Mouse (Mus musculus) erythroblast, embryonic 14.5 days (primary cell): ENCODE data around the gene Ppp1cb. TPM values are rescaled to one million over a fixed set of nuclear protein-coding genes. Genes with fewer than 3 reads are reported as not detected.
"Not testable (repeated sequence)": the region's sequence is repeated elsewhere in the genome, so short reads cannot be mapped to it uniquely, and the experiment has no call there.

Experiments
- H3K27me3 ChIP-seq: 2 replicates; pipeline ENCODE4 v1.6.1; 2012; ENCODE audit warnings: inconsistent platforms; ENCODE audit not compliant: control insufficient read depth
- H3K36me3 ChIP-seq: 2 replicates; pipeline ENCODE4 v1.6.1; 2012; ENCODE audit warnings: mild to moderate bottlenecking, inconsistent platforms; ENCODE audit not compliant: control insufficient read depth
- H3K4me1 ChIP-seq: 2 replicates; pipeline ENCODE4 v1.6.1; 2012; ENCODE audit warnings: inconsistent platforms; ENCODE audit not compliant: control insufficient read depth
- H3K4me3 ChIP-seq: replicated peaks from 2 replicates; pipeline ENCODE3; 2012; ENCODE audit warnings: moderate library complexity, mild to moderate bottlenecking, inconsistent platforms
- H3K9me3 ChIP-seq: 2 replicates; pipeline ENCODE4 v1.6.1; 2012; ENCODE audit warnings: low read length, inconsistent platforms, mixed read lengths; ENCODE audit not compliant: control insufficient read depth
- GATA1 ChIP-seq: IDR thresholded peaks from 2 replicates; pipeline ENCODE4 v1.6.1; 2012; ENCODE audit warnings: low read length, inconsistent platforms, mixed read lengths
- TAL1 ChIP-seq: IDR thresholded peaks from 3 replicates; pipeline ENCODE4 v1.6.1; 2012; ENCODE audit warnings: low read length, inconsistent platforms, mixed read lengths
- polyA plus RNA-seq: library from polyadenylated mRNA; stranded (reverse); fragments of >175 nt; gene quantifications from 2 replicates; pipeline ENCODE4 v1.2.3, GENCODE M21; 2012

The Ppp1cb gene
- polyA plus RNA-seq, 1 experiment: 2.6 TPM

DNA sequence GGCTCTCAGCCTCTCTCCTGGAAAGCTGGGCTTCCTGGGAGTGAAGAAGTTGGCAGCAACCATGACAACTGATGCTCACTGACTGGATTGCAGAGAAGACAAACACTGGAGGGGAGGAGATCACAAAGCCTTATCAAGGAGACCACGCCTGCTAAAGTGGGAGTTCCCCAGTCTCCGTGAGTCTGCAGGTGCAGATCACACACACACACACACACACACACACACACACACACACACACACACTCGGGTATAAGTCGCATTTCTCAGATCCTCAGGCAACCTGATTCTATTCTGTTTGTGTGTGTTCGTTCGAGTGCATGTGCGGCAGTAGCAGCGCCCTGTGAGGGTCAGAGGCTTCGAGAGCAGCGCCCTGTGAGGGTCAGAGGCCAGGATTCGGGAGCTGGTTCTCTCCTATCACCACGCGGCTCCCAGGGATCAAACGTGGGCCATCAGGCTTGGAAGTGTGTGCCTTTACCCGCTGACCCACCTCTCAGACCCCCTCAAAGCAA lies 36.5 kb upstream of the Ppp1cb start:
- Histone ChIP-seq H3K27me3 (no peaks in the 10 kb centered on the region), H3K4me1 (peaks cover 6% of the 10 kb centered on the region), H3K9me3 (no peaks in the 10 kb centered on the region), H3K36me3 (no peaks in the 10 kb centered on the region), H3K4me3 (no peak overlapping the region)
- no peak for TF ChIP-seq TAL1
- no peak for TF ChIP-seq GATA1

- no peak overlapping the region for H3K4me3 ChIP-seq
- no peaks in the 10 kb centered on the region for H3K36me3 ChIP-seq
- peaks cover 6% of the 10 kb centered on the region for H3K4me1 ChIP-seq
- no peaks in the 10 kb centered on the region for H3K9me3 ChIP-seq
- no peaks in the 10 kb centered on the region for H3K27me3 ChIP-seq
- TF ChIP-seq TAL1 (no peak), GATA1 (no peak)
Measured at GRCm38 (mm10) chr5:32423339-32424046, 35.1 kb upstream of the Ppp1cb start.

DNA sequence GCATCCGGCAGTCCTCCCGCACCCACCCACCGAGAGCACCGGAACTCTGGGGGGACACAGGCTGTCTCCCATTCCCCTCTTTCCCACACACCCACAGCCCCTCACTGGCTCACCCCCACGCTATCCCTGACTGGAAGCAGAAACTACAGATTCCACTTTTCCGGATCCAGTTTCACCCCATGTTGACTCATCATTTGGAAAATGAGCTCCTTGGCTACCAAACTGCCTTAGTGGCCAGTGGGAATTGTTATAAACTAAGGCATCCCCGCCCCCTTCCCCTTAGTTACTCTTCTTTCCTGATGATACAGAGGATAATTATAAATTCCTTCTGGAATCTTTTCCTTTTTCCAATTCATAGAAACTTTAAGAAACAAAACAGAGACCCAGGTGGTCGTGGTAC lies 34.2 kb upstream of the Ppp1cb start:
- TF ChIP-seq TAL1: no peak
- TF ChIP-seq GATA1: no peak
- Histone ChIP-seq H3K4me3 (no peak overlapping the region), H3K36me3 (no peaks in the 10 kb centered on the region), H3K9me3 (no peaks in the 10 kb centered on the region), H3K4me1 (peaks cover 6% of the 10 kb centered on the region), H3K27me3 (no peaks in the 10 kb centered on the region)

- Histone ChIP-seq H3K4me3 (no peak overlapping the region), H3K36me3 (no peaks in the 10 kb centered on the region), H3K9me3 (no peaks in the 10 kb centered on the region), H3K4me1 (peaks cover 6% of the 10 kb centered on the region), H3K27me3 (no peaks in the 10 kb centered on the region)
- TF ChIP-seq GATA1: no peak
- no peak for TF ChIP-seq TAL1
Measured at GRCm38 (mm10) chr5:32425485-32426171, 33.0 kb upstream of the Ppp1cb start.

DNA sequence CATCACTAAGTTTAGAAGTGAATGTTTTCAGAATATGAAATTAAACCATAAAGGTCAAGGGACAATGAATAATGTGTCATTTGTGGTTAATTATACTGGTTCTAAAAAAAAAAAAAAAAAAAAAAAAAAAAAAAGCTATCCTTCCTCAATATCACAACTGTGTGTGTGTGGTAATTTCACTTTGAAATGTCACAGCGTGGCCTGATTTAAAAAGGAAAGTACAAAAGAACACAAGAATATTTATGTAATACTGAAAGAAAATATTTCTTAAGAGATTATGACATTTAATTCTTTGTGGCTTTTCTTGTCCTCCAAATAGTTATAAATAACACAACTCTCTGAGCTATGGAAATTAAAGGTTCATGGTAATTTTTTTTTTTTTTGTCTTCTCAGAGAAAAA lies 28.2 kb upstream of the Ppp1cb start:
- no peak for TF ChIP-seq TAL1
- no peak for TF ChIP-seq GATA1
- Histone ChIP-seq H3K27me3 (no peaks in the 10 kb centered on the region), H3K9me3 (no peaks in the 10 kb centered on the region), H3K36me3 (no peaks in the 10 kb centered on the region), H3K4me1 (no peaks in the 10 kb centered on the region), H3K4me3 (no peak overlapping the region)

GRCm38 (mm10) chr5:32434346-32434745 lies 24.3 kb upstream of the Ppp1cb start:
- not testable (repeated sequence) for H3K9me3 ChIP-seq, H3K36me3 ChIP-seq, H3K4me1 ChIP-seq, H3K4me3 ChIP-seq, H3K27me3 ChIP-seq

DNA sequence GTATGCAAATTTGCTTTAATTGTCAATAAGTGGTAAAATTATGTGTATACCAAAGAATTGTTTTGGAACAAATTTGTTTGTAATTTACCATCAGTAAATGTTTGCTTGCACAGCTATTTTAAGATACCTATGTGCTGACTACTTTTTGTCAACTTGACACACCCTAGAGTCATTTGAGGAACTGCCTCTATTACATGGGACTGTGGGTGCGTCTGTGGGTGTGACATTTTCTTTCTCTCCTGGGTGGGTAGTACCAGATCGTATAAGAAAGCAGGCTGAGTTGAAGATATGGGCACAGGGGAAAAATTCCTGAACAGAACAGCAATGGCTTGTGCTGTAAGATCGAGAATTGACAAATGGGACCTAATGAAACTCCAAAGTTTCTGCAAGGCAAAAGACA lies 23.0 kb upstream of the Ppp1cb start:
- H3K36me3 ChIP-seq: no peaks in the 10 kb centered on the region
- H3K9me3 ChIP-seq: no peaks in the 10 kb centered on the region
- no peaks in the 10 kb centered on the region for H3K4me1 ChIP-seq
- H3K27me3 ChIP-seq: no peaks in the 10 kb centered on the region
- H3K4me3 ChIP-seq: no peak overlapping the region
- TF ChIP-seq GATA1 (no peak), TAL1 (no peak)

DNA sequence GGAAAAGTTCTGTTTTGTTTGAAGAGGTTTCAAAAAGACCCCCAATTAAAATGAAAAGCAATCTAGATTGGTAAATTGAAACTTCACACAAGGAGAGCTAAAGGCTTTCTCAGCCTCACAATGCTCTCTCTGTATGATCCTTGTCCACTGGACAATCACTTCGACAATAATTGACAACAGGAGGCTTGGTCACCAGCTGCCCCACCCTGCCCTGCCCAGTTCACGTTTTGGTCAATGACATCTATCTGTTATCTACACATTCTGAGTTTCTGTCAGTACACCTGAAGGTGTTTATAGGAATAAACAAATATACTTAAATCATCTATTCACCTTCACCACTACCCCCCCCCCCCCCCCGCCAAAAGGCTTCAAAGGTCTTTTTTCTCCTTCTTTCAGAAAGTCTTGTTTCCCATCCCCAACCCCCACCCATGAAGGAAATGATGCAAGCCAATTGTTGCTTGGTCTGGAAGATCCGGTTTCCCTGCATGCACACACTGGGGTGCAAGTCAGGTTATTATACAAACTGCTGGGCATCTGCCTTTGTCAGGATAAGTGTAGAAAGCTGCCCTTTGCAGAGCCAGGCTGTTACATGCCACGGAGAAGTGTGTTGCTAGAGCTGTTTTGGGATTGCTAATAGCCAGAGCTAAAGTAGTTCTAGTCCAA lies 20.6 kb upstream of the Ppp1cb start:
- TF ChIP-seq GATA1 (no peak), TAL1 (no peak)
- Histone ChIP-seq H3K9me3 (no peaks in the 10 kb centered on the region), H3K4me3 (no peak overlapping the region), H3K4me1 (no peaks in the 10 kb centered on the region), H3K27me3 (no peaks in the 10 kb centered on the region), H3K36me3 (no peaks in the 10 kb centered on the region)

DNA sequence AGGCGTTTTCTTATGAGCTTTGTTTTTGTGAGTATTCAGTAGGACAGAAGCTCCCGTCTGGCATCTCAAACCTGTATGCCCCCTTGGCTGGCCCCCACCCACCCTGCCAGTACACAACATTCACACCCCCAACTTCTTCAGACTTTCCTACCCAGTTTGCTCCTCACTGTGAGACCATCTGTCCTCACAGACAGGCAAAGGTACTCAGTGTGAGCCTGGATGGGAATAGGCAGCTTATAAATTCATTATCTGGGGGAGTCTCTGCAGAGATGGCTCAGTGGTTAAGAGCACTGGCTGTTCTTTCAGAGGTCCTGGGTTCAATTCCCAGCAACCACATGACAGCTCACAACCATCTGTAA lies 20.1 kb upstream of the Ppp1cb start:
- Histone ChIP-seq H3K36me3 (no peaks in the 10 kb centered on the region), H3K27me3 (no peaks in the 10 kb centered on the region), H3K9me3 (no peaks in the 10 kb centered on the region), H3K4me3 (no peak overlapping the region), H3K4me1 (no peaks in the 10 kb centered on the region)
- TF ChIP-seq TAL1: no peak
- no peak for TF ChIP-seq GATA1
